Mouse (Mus musculus): Measurements from ENCODE around the gene Atp2a3. TPM values are rescaled to one million over a fixed set of nuclear protein-coding genes. Genes with fewer than 3 reads are reported as not detected.

Gene Atp2a3
- polyA plus RNA-seq, 1 experiment, result 26.1 TPM

DNA sequence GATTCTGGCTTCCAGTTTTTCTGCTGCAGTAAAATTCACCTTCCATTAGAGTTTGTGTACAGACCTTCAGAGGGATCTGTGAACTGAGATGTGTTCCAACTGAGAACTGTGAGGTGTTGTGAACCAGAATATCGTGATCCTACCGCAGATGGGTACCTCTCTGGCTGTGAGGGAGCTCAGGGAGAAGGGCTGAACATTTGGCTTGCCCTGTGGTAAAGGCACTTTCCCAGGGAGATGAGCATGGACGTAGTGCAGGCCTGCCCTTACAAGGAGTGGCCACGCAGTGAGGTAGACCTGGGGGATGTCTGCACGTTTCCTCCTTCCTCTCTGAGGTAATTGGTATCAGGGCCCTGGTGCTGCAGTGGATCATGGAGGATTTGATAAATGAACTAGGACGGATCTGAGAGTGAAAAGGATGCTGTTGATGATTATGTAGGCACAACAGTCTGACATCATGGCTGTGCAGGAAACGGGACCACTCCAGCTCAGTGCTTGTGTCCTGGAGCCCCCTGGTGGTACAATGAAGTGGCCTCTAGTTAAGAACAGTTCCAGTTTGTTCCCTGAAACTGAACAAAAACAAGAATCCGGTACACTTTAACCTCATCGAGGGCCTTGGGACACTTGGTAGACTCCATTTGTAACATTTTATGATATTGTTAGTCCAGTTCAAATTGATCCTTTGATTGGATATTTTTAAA lies 78.3 kb downstream of the Atp2a3 start:
- no peaks in the 10 kb centered on the region for H3K36me3 ChIP-seq (ENCODE audit: control insufficient read depth, insufficient read depth)
- TF ChIP-seq POLR2A (IDR thresholded peaks at IDR 0.05; ENCODE audit: insufficient read length, low read depth) (no peak), USF1 (IDR thresholded peaks at IDR 0.05; ENCODE audit: low read depth) (no peak), CEBPB (IDR thresholded peaks at IDR 0.05; ENCODE audit: insufficient read depth, poor library complexity, severe bottlenecking) (no peak), TCF3 (IDR thresholded peaks at IDR 0.05; ENCODE audit: insufficient read length, low read depth) (no peak), MYOD1 (IDR thresholded peaks at IDR 0.05; ENCODE audit: control insufficient read depth in 1 of 3, insufficient read length in 2 of 3, low read depth in 2 of 3) (no peak), E2F4 (IDR thresholded peaks at IDR 0.05; ENCODE audit: insufficient read depth) (no peak), SRF (IDR thresholded peaks at IDR 0.05; ENCODE audit: control insufficient read depth, insufficient read length, low read depth) (no peak)
- no peaks in the 10 kb centered on the region for H3K27me3 ChIP-seq (ENCODE audit: control insufficient read depth, insufficient read depth, insufficient read length)
- H3ac ChIP-seq (ENCODE audit: control insufficient read depth, insufficient read length), result no peak overlapping the region
- H3K4me3 ChIP-seq, result no peak overlapping the region
- no peak overlapping the region for H3K4me2 ChIP-seq (ENCODE audit: low read depth)
- no peaks in the 10 kb centered on the region for H3K79me2 ChIP-seq (ENCODE audit: control insufficient read depth, insufficient read depth)

Other genes with a start within 250 kb of the Atp2a3 start
- 6.9 TPM for gene Cyb5d2, start 165.0 kb upstream of the Atp2a3 start, polyA plus RNA-seq (2012; fragmentation: generic; extraction: Trizol)
- 8.1 TPM for gene Zzef1, start 164.9 kb upstream of the Atp2a3 start, polyA plus RNA-seq (2012; fragmentation: generic; extraction: Trizol)
- gene P2rx1, start 37.9 kb downstream of the Atp2a3 start, polyA plus RNA-seq (2012; fragmentation: generic; extraction: Trizol), result 0.24 TPM
- 3.3 TPM for gene Camkk1, start 57.8 kb downstream of the Atp2a3 start, polyA plus RNA-seq (2012; fragmentation: generic; extraction: Trizol)
- gene Ncbp3, start 86.6 kb downstream of the Atp2a3 start, polyA plus RNA-seq (2012; fragmentation: generic; extraction: Trizol), result 3.5 TPM
- 0.06 TPM for gene Itgae, start 129.4 kb downstream of the Atp2a3 start, polyA plus RNA-seq (2012; fragmentation: generic; extraction: Trizol)
- gene Haspin, start 177.1 kb downstream of the Atp2a3 start, polyA plus RNA-seq (2012; fragmentation: generic; extraction: Trizol), result 3.3 TPM
- 3.5 TPM for gene P2rx5, start 199.3 kb downstream of the Atp2a3 start, polyA plus RNA-seq (2012; fragmentation: generic; extraction: Trizol)
- 68.2 TPM for gene Emc6, start 215.9 kb downstream of the Atp2a3 start, polyA plus RNA-seq (2012; fragmentation: generic; extraction: Trizol)
- 85.2 TPM for gene Tax1bp3, start 215.9 kb downstream of the Atp2a3 start, polyA plus RNA-seq (2012; fragmentation: generic; extraction: Trizol)
- 11.6 TPM for gene Ctns, start 237.9 kb downstream of the Atp2a3 start, polyA plus RNA-seq (2012; fragmentation: generic; extraction: Trizol)
- 1.3 TPM for gene Shpk, start 238.3 kb downstream of the Atp2a3 start, polyA plus RNA-seq (2012; fragmentation: generic; extraction: Trizol)

Measured in myocyte (in vitro differentiated cells).